Mouse (Mus musculus) ovary, adult 2 months (tissue): ENCODE data around the gene Il27ra. TPM values are rescaled to one million over a fixed set of nuclear protein-coding genes. Genes with fewer than 3 reads are reported as not detected.

Experiments
- polyA plus RNA-seq: library from polyadenylated mRNA; depleted of rRNA; stranded (reverse); fragments of >200 nt; gene quantifications from 2 replicates; pipeline ENCODE4 v1.2.3, GENCODE M21; 2012; rRNA removed

The Il27ra gene
- polyA plus RNA-seq = 6.1 and 6.3 TPM in 2 replicates

GRCm38 (mm10) chr8:84042066-84042947 is at the start of gene Il27ra:
Gene Il27ra (minus strand): TSS chr8:84042589.

GRCm38 (mm10) chr8:84066291-84066930 is 24.0 kb upstream of the Il27ra start, which contains the start of gene Rfx1:
Gene Rfx1 (plus strand): TSS chr8:84066834.

GRCm38 (mm10) chr8:84065037-84065436 is 22.6 kb upstream of the Il27ra start, which contains the start of gene Gm10643:
Gene Gm10643 (minus strand): TSS chr8:84065137.

GRCm38 (mm10) chr8:84044900-84045299 is 2.5 kb upstream of the Il27ra start, which contains the start of gene Rln3:
Gene Rln3 (minus strand): TSS chr8:84045000.

GRCm38 (mm10) chr8:84021096-84021495 is 21.3 kb downstream of the Il27ra start, which contains the start of gene Palm3:
Gene Palm3 (plus strand): TSS chr8:84021471.

GRCm38 (mm10) chr8:84011705-84012498 is 30.5 kb downstream of the Il27ra start, which contains the start of gene 2210011C24Rik:
Gene 2210011C24Rik (minus strand): TSS chr8:84012171.

GRCm38 (mm10) chr8:84001281-84002000 is 40.9 kb downstream of the Il27ra start, which contains the start of gene 1700067K01Rik:
Gene 1700067K01Rik (plus strand): TSS chr8:84001502.

GRCm38 (mm10) chr8:83997511-83998141 is 44.8 kb downstream of the Il27ra start, which contains the start of gene Samd1:
Gene Samd1 (plus strand): TSS chr8:83997672.

Other genes with a start within 250 kb of the Il27ra start
- 162 and 190 TPM in 2 replicates for gene Adgrl1, start 142.5 kb downstream of the Il27ra start, polyA plus RNA-seq
- 1.2 and 2.1 TPM in 2 replicates for gene Gm10644, start 87.4 kb downstream of the Il27ra start, polyA plus RNA-seq
- gene Asf1b, start 87.1 kb downstream of the Il27ra start, polyA plus RNA-seq = 19.7 and 21.1 TPM in 2 replicates
- gene Prkaca, start 69.6 kb downstream of the Il27ra start, polyA plus RNA-seq = 64.4 and 81.8 TPM in 2 replicates
- gene Samd1, start 44.9 kb downstream of the Il27ra start, polyA plus RNA-seq = 68.8 and 69.5 TPM in 2 replicates
- 1.7 and 1.8 TPM in 2 replicates for gene 1700067K01Rik, start 41.1 kb downstream of the Il27ra start, polyA plus RNA-seq
- gene 2210011C24Rik, start 30.4 kb downstream of the Il27ra start, polyA plus RNA-seq = 1.9 and 3.5 TPM in 2 replicates
- gene Palm3, start 21.1 kb downstream of the Il27ra start, polyA plus RNA-seq = 3.5 and 3.7 TPM in 2 replicates
- 6.3 and 7.4 TPM in 2 replicates for gene Rln3, start 2.4 kb upstream of the Il27ra start, polyA plus RNA-seq
- 0.75 and 1.1 TPM in 2 replicates for gene Gm10643, start 22.5 kb upstream of the Il27ra start, polyA plus RNA-seq
- gene Rfx1, start 24.2 kb upstream of the Il27ra start, polyA plus RNA-seq = 48.2 and 48.7 TPM in 2 replicates
- 76.0 and 80.2 TPM in 2 replicates for gene Dcaf15, start 62.2 kb upstream of the Il27ra start, polyA plus RNA-seq
- 18.3 and 59.6 TPM in 2 replicates for gene Podnl1, start 83.4 kb upstream of the Il27ra start, polyA plus RNA-seq
- 44.9 and 46.5 TPM in 2 replicates for gene Cc2d1a, start 105.3 kb upstream of the Il27ra start, polyA plus RNA-seq
- 4.2 and 5.2 TPM in 2 replicates for gene 4930432K21Rik, start 105.4 kb upstream of the Il27ra start, polyA plus RNA-seq
- gene Nanos3, start 142.6 kb upstream of the Il27ra start, polyA plus RNA-seq = 2.2 and 4.2 TPM in 2 replicates
- 36.1 and 37.1 TPM in 2 replicates for gene Zswim4, start 194.5 kb upstream of the Il27ra start, polyA plus RNA-seq
- 60.5 and 85.9 TPM in 2 replicates for gene D8Ertd738e, start 207.1 kb upstream of the Il27ra start, polyA plus RNA-seq
- 213 and 351 TPM in 2 replicates for gene Mri1, start 214.7 kb upstream of the Il27ra start, polyA plus RNA-seq
- 49.0 and 60.0 TPM in 2 replicates for gene Ccdc130, start 227.8 kb upstream of the Il27ra start, polyA plus RNA-seq